Mouse (Mus musculus) midbrain, embryonic 11.5 days (tissue): ENCODE data around the gene Dgki. TPM values are rescaled to one million over a fixed set of nuclear protein-coding genes. Genes with fewer than 3 reads are reported as not detected.

Source experiments
- ATAC-seq: fragments of 200-750 bp; cut with Nextera tagmentation; 2 replicates; pipeline ENCODE4 v1.8.0; 2017; ENCODE audit warnings: moderate TSS enrichment, moderate library complexity; ENCODE audit not compliant: low FRiP score
- DNase-seq: peaks from one replicate; pipeline ENCODE4 v3.0.0; 2015; ENCODE audit warnings: low spot score; ENCODE audit errors: missing footprints
- H3K27ac ChIP-seq: fragments of 300-500 bp; sonication (generic); 2 replicates; pipeline ENCODE4 v1.5.1; 2014; ENCODE audit warnings: low read depth, low read length
- H3K27me3 ChIP-seq: fragments of 300-500 bp; sonication (generic); 2 replicates; pipeline ENCODE4 v1.6.1; 2014; ENCODE audit warnings: mild to moderate bottlenecking, low read length, moderate library complexity, mixed read lengths; ENCODE audit not compliant: control insufficient read depth, insufficient read depth
- H3K36me3 ChIP-seq: fragments of 300-500 bp; sonication (generic); 2 replicates; pipeline ENCODE4 v1.6.1; 2014; ENCODE audit warnings: mild to moderate bottlenecking, low read length, moderate library complexity, mixed read lengths; ENCODE audit not compliant: control insufficient read depth, insufficient read depth
- H3K4me1 ChIP-seq: fragments of 300-500 bp; sonication (generic); 2 replicates; pipeline ENCODE4 v1.6.1; 2014; ENCODE audit warnings: low read length; ENCODE audit not compliant: control insufficient read depth, insufficient read depth
- H3K4me2 ChIP-seq: fragments of 300-500 bp; sonication (generic); 2 replicates; pipeline ENCODE4 v1.6.1; 2014; ENCODE audit warnings: mild to moderate bottlenecking, moderate library complexity
- H3K4me3 ChIP-seq: fragments of 300-500 bp; sonication (generic); 2 replicates; pipeline ENCODE4 v1.5.1; 2014; ENCODE audit warnings: low read depth, low read length
- H3K9ac ChIP-seq: fragments of 300-500 bp; sonication (generic); 2 replicates; pipeline ENCODE4 v1.6.1; 2014; ENCODE audit warnings: low read length
- H3K9me3 ChIP-seq: fragments of 300-500 bp; sonication (generic); 2 replicates; pipeline ENCODE4 v1.6.1; 2016; ENCODE audit warnings: low read length; ENCODE audit not compliant: control insufficient read depth
- WGBS: fragments of 180-500 bp; shearing (Covaris S2); extraction: QIAGEN DNeasy Blood & Tissue Kit; methylation state at CpG from one replicate; pipeline ENCODE4 v1.1.7; 2014; 5-methylcytosine and 5-hydroxymethylcytosine counted together
- polyA plus RNA-seq: library from polyadenylated mRNA; unstranded; fragments of >200 nt; fragmentation: Nextera tagmentation; extraction: Ambion mirVana; gene quantifications from 2 replicates; pipeline ENCODE4 v1.2.1, GENCODE M21; 2014

Dgki gene
- polyA plus RNA-seq, 1 experiment from 2014 or later = 2.1 TPM

- no peak overlapping the region for H3K9ac ChIP-seq
- H3K36me3 ChIP-seq = no peaks in the 10 kb centered on the region
These were observed 408.2 kb downstream of the Dgki start for GRCm38 (mm10) chr6:36891820-36892219.

GRCm38 (mm10) chr6:36890776-36891175 is 409.2 kb downstream of the Dgki start:
- WGBS = 80% methylated on average over 2 of the region's 2 CpGs

More at GRCm38 (mm10) chr6:36891820-36892219, 408.2 kb downstream of the Dgki start:
- peak; percentile 72 for DNase-seq
- no peaks in the 10 kb centered on the region for H3K27me3 ChIP-seq
- no peaks in the 10 kb centered on the region for H3K9me3 ChIP-seq
- no peaks in the 10 kb centered on the region for H3K4me1 ChIP-seq
- ATAC-seq = no peak
- WGBS = 83% methylated on average over 5 of the region's 5 CpGs
- no peak overlapping the region for H3K27ac ChIP-seq
- H3K4me3 ChIP-seq = no peak overlapping the region
- H3K4me2 ChIP-seq = no peak overlapping the region

GRCm38 (mm10) chr6:36890296-36890695 is 409.7 kb downstream of the Dgki start:
- Histone ChIP-seq H3K4me3 (no peak overlapping the region), H3K36me3 (no peaks in the 10 kb centered on the region), H3K27ac (no peak overlapping the region), H3K4me2 (no peak overlapping the region), H3K9ac (no peak overlapping the region), H3K4me1 (no peaks in the 10 kb centered on the region), H3K27me3 (no peaks in the 10 kb centered on the region), H3K9me3 (no peaks in the 10 kb centered on the region)
- DNase-seq (peak; percentile 71), ATAC-seq (no peak)
- 49% methylated on average over 5 of the region's 5 CpGs for WGBS

More at GRCm38 (mm10) chr6:36890776-36891175, 409.2 kb downstream of the Dgki start:
- no peaks in the 10 kb centered on the region for H3K4me1 ChIP-seq
- no peak overlapping the region for H3K4me3 ChIP-seq
- H3K4me2 ChIP-seq = no peak overlapping the region
- H3K9me3 ChIP-seq = no peaks in the 10 kb centered on the region
- DNase-seq (peak; percentile 75), ATAC-seq (no peak)
- H3K27ac ChIP-seq = no peak overlapping the region
- H3K9ac ChIP-seq = no peak overlapping the region
- H3K36me3 ChIP-seq = no peaks in the 10 kb centered on the region
- H3K27me3 ChIP-seq = no peaks in the 10 kb centered on the region

GRCm38 (mm10) chr6:36881309-36881708 is 418.7 kb downstream of the Dgki start:
- Histone ChIP-seq H3K36me3 (no peaks in the 10 kb centered on the region), H3K9me3 (no peaks in the 10 kb centered on the region), H3K9ac (no peak overlapping the region), H3K27me3 (no peaks in the 10 kb centered on the region), H3K4me3 (no peak overlapping the region), H3K27ac (peak overlapping the region; percentile 18; the same call in 1 of the 2 replicates), H3K4me1 (peaks cover 11% of the 10 kb centered on the region), H3K4me2 (no peak overlapping the region; the same call in 1 of the 2 replicates)
- DNase-seq (peak; percentile 87), ATAC-seq (no peak)
- 7% methylated on average over 4 of the region's 4 CpGs for WGBS

GRCm38 (mm10) chr6:36880643-36881263 is 419.2 kb downstream of the Dgki start:
- DNase-seq (peak; percentile 90), ATAC-seq (peak; percentile 90)
- peak overlapping the region; percentile 18 for H3K27ac ChIP-seq
- H3K9ac ChIP-seq = no peak overlapping the region
- no peak overlapping the region for H3K4me3 ChIP-seq
- no peaks in the 10 kb centered on the region for H3K36me3 ChIP-seq
- peaks cover 11% of the 10 kb centered on the region for H3K4me1 ChIP-seq
- WGBS = 3% methylated on average over 7 of the region's 7 CpGs
- H3K27me3 ChIP-seq = no peaks in the 10 kb centered on the region
- H3K9me3 ChIP-seq = no peaks in the 10 kb centered on the region
- no peak overlapping the region; the same call in 1 of the 2 replicates for H3K4me2 ChIP-seq

- Histone ChIP-seq H3K9me3 (no peaks in the 10 kb centered on the region), H3K36me3 (no peaks in the 10 kb centered on the region), H3K27ac (no peak overlapping the region), H3K9ac (no peak overlapping the region), H3K4me1 (peaks cover 11% of the 10 kb centered on the region), H3K4me2 (no peak overlapping the region), H3K27me3 (no peaks in the 10 kb centered on the region), H3K4me3 (no peak overlapping the region)
- 85% methylated on average over 4 of the region's 4 CpGs for WGBS
- DNase-seq = no peak
- no peak for ATAC-seq
These were observed 422.6 kb downstream of the Dgki start for GRCm38 (mm10) chr6:36877399-36877798.

GRCm38 (mm10) chr6:36876426-36876825 is 423.6 kb downstream of the Dgki start:
- H3K4me1 ChIP-seq = peaks cover 8% of the 10 kb centered on the region
- no peak for DNase-seq
- H3K27ac ChIP-seq = no peak overlapping the region
- H3K27me3 ChIP-seq = no peaks in the 10 kb centered on the region
- no peak for ATAC-seq
- H3K9ac ChIP-seq = no peak overlapping the region
- no peak overlapping the region for H3K4me2 ChIP-seq
- H3K4me3 ChIP-seq = no peak overlapping the region
- H3K9me3 ChIP-seq = no peaks in the 10 kb centered on the region
- H3K36me3 ChIP-seq = no peaks in the 10 kb centered on the region
- 54% methylated on average over 4 of the region's 4 CpGs for WGBS

GRCm38 (mm10) chr6:36875926-36876325 is 424.1 kb downstream of the Dgki start:
- no peaks in the 10 kb centered on the region for H3K36me3 ChIP-seq
- no peak overlapping the region for H3K27ac ChIP-seq
- WGBS = 56% methylated on average over 5 of the region's 5 CpGs
- H3K4me3 ChIP-seq = no peak overlapping the region
- ATAC-seq = no peak
- H3K4me2 ChIP-seq = no peak overlapping the region
- H3K9me3 ChIP-seq = no peaks in the 10 kb centered on the region
- no peak overlapping the region for H3K9ac ChIP-seq
- H3K27me3 ChIP-seq = no peaks in the 10 kb centered on the region
- H3K4me1 ChIP-seq = peaks cover 4% of the 10 kb centered on the region
- DNase-seq = no peak

GRCm38 (mm10) chr6:36872876-36873275 is 427.1 kb downstream of the Dgki start:
- Histone ChIP-seq H3K9me3 (no peaks in the 10 kb centered on the region), H3K9ac (no peak overlapping the region), H3K27ac (no peak overlapping the region), H3K4me1 (no peaks in the 10 kb centered on the region; the same call in 1 of the 2 replicates), H3K27me3 (no peaks in the 10 kb centered on the region), H3K4me3 (no peak overlapping the region), H3K4me2 (no peak overlapping the region), H3K36me3 (no peaks in the 10 kb centered on the region)
- ATAC-seq = no peak
- 87% methylated on average over 3 of the region's 3 CpGs for whole genome bisulfite sequencing
- DNase-seq = no peak
